Mouse (Mus musculus) fat pad, adult 2 months (tissue): ENCODE results near the gene Armc12.

Source experiments
- DNase-seq: peaks from one replicate; pipeline ENCODE4 v3.0.0-alpha.2; 2011; ENCODE audit warnings: low read depth, low spot score; ENCODE audit errors: extremely low read depth

Gene Armc12

DNA sequence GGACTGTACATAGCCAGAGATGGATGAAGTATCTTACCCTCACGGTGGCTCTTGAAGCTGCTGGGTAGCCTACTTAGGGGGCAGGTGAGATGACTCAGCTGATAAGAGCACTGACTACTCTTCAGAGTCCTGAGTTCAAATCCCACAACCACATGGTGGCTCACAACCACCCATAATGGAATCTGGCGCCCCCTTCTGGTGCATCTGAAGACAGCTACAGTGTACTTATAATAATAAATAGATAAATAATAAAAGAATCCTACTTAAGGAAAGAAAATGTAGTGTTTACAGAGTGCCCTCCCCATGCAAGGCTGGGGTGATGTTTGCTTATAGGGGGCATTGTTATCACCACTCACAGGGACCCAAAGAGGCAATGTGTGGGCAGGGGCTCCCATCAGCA, 50.5 kb downstream of the Armc12 start:
- no peak for DNase-seq

- DNase-seq: no peak
These were observed 55.9 kb downstream of the Armc12 start for GRCm38 (mm10) chr17:28586509-28586908.

DNA sequence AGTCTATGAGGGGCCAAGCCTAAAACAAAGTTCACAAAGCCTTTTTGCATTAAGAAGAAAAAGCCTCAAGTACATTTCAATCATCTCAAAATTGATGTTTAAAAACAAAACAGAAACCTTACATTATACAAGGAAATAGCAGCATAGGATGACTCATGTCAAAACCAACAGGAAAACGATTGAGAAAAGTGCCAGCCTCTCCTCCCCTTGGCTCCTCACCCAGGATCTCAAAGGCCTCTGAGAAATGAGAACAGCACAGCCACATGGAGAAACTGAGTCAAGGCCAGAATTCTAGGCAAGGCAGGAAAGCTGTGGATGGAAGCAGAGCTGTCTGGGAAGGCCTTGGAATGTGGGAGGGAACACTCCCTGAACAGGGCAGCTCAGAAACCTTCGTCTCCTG, 58.0 kb downstream of the Armc12 start:
- DNase-seq: no peak
